Mouse (Mus musculus): Measurements from ENCODE around the gene Adgrg5. TPM values are rescaled to one million over a fixed set of nuclear protein-coding genes. Genes with fewer than 3 reads are reported as not detected.

Gene Adgrg5
- polyA plus RNA-seq, 1 experiment = not detected

DNA sequence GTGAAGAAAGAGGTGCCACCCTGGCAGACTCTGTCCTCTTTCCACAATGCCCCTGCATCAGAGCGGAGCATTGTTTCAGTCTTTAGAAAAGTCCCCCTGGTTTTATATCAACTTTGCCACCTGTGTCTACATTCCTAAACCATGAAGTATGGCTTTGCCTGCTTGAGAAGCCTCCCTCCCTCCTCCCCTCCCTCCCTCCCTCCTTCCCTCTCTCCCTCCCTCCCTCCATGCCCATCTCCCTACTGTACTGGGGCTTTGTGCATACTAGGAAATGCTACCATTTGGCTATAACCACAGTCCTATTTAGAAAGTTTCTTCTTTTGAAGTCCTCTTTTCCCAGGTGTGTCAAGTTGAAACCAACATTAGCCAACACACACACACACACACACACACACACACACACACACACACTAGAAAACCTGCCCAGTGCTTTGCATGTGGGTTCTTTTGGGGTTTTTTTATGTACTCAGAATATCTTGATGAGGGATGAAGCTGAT is 32.6 kb downstream of the Adgrg5 start:
- no peak for TF ChIP-seq CTCF (IDR thresholded peaks at IDR 0.05; ENCODE audit: low read depth, low read length)
- no peak for TF ChIP-seq POLR2A (IDR thresholded peaks at IDR 0.05; ENCODE audit: borderline replicate concordance, low read depth, low read length)
- no peak overlapping the region for H3K4me3 ChIP-seq (ENCODE audit: insufficient read depth, low read length)
- peaks cover 7% of the 10 kb centered on the region for H3K4me1 ChIP-seq (ENCODE audit: control insufficient read depth, insufficient read depth, low read length)
- H3K27ac ChIP-seq (ENCODE audit: insufficient read depth, low read depth, low read length) = no peak overlapping the region

DNA sequence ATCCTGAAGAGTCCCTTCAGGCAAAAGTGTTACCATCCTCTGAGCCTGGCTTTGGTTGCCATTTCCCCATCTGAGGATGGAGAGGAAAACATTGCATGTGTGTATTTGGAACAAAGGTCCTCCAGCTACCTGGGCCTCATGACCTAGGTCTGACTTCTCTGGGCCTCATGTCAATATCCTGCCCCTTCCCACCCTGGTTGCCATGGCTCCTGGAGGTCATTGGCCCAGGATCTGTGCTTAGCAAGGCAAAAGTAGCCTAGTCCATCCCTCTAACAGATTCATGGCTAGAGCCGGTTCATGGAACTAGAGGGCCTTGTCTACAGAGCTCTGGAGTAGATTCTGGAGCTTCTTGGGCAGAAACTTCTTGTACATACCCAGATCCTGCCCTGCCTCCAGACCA is 38.7 kb downstream of the Adgrg5 start:
- Histone ChIP-seq H3K27ac (ENCODE audit: insufficient read depth, low read depth, low read length) (no peak overlapping the region), H3K4me3 (ENCODE audit: insufficient read depth, low read length) (no peak overlapping the region), H3K4me1 (ENCODE audit: control insufficient read depth, insufficient read depth, low read length) (no peaks in the 10 kb centered on the region)
- TF ChIP-seq CTCF (IDR thresholded peaks at IDR 0.05; ENCODE audit: low read depth, low read length) = no peak
- no peak for TF ChIP-seq POLR2A (IDR thresholded peaks at IDR 0.05; ENCODE audit: borderline replicate concordance, low read depth, low read length)

DNA sequence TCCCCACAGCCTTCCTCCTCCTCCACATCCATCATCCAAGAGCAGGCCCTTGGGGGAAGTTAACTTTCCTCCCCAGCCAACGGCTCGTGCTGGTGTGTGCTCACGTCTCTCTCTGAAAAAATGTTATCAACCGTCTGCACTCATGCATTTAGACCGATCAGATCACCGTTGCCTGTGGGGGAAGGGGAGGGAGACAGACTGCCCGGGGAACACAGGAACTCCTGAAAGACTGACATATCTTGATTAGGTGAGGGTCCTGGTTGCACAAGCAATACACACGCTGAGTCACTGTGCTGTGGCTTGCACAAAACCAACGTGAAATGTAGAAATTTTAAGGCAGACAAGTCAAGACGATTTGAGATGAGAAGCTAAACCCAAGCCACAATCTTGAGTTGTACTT is 41.3 kb downstream of the Adgrg5 start:
- Histone ChIP-seq H3K27ac (ENCODE audit: insufficient read depth, low read depth, low read length) (no peak overlapping the region), H3K4me3 (ENCODE audit: insufficient read depth, low read length) (no peak overlapping the region), H3K4me1 (ENCODE audit: control insufficient read depth, insufficient read depth, low read length) (no peaks in the 10 kb centered on the region)
- TF ChIP-seq POLR2A (IDR thresholded peaks at IDR 0.05; ENCODE audit: borderline replicate concordance, low read depth, low read length) (no peak), CTCF (IDR thresholded peaks at IDR 0.05; ENCODE audit: low read depth, low read length) (no peak)

DNA sequence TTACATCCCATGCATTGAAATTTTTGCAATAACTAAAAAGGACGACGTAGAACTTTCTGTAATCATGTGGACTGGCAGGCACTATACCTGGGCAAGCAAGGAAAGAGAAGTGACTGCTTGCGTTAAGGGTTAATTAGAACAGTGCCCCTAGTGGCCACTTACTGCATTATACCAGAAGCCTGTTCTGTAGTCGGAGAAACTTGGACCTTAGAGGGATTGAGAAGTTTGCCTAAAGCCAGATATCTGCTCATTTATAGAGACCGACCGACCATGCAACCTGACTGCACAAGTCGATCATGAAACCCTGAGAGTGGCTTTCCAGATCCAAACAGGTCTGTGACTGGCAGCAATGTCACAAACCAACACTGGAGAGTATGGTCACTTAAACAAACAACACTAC is 43.1 kb downstream of the Adgrg5 start:
- no peak for TF ChIP-seq CTCF (IDR thresholded peaks at IDR 0.05; ENCODE audit: low read depth, low read length)
- no peak for TF ChIP-seq POLR2A (IDR thresholded peaks at IDR 0.05; ENCODE audit: borderline replicate concordance, low read depth, low read length)
- no peak overlapping the region for H3K4me3 ChIP-seq (ENCODE audit: insufficient read depth, low read length)
- H3K27ac ChIP-seq (ENCODE audit: insufficient read depth, low read depth, low read length) = no peak overlapping the region
- H3K4me1 ChIP-seq (ENCODE audit: control insufficient read depth, insufficient read depth, low read length) = no peaks in the 10 kb centered on the region

DNA sequence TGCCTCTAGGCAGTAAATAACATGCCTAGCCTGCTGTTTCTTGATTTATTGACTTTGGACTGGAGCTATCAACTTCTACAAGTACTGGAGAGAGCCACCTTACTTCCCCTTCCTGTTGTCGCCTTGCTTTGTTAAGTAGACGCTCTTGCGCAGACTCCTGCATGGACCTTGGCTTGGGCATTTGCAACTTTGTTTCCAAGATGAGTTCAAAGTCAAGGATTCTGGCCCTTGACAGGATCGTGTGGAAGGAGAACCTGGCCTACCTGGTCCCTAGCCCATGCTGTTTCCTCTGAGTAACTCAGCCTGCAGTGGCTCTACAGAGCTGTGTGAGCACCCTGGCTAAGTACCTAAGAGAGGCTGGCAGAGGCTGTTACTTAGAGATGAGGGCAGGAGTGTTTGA is 43.6 kb downstream of the Adgrg5 start:
- H3K4me1 ChIP-seq (ENCODE audit: control insufficient read depth, insufficient read depth, low read length) = no peaks in the 10 kb centered on the region
- H3K27ac ChIP-seq (ENCODE audit: insufficient read depth, low read depth, low read length) = no peak overlapping the region
- TF ChIP-seq CTCF (IDR thresholded peaks at IDR 0.05; ENCODE audit: low read depth, low read length) (no peak), POLR2A (IDR thresholded peaks at IDR 0.05; ENCODE audit: borderline replicate concordance, low read depth, low read length) (no peak)
- H3K4me3 ChIP-seq (ENCODE audit: insufficient read depth, low read length) = no peak overlapping the region

DNA sequence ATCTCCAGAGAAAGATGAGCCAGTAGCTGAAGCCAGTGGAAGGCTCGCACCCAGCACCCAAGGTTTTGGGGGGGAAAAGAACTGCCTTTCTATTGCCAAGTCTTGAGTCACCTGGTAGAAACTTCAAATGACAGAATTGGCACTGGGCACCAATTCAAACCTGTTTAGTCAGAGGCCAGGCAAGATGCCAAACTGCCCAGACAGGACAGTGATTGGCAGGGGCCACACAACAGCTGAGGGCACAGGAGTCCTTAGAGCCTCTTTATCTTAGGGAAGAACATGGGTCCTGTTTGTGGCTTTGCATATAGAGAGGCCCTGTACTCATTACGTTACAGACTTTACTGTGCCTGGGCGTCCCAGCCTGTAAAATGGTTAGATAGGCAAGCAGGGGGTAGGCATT is 44.1 kb downstream of the Adgrg5 start:
- Histone ChIP-seq H3K27ac (ENCODE audit: insufficient read depth, low read depth, low read length) (no peak overlapping the region), H3K4me1 (ENCODE audit: control insufficient read depth, insufficient read depth, low read length) (no peaks in the 10 kb centered on the region), H3K4me3 (ENCODE audit: insufficient read depth, low read length) (no peak overlapping the region)
- TF ChIP-seq CTCF (IDR thresholded peaks at IDR 0.05; ENCODE audit: low read depth, low read length) = no peak

DNA sequence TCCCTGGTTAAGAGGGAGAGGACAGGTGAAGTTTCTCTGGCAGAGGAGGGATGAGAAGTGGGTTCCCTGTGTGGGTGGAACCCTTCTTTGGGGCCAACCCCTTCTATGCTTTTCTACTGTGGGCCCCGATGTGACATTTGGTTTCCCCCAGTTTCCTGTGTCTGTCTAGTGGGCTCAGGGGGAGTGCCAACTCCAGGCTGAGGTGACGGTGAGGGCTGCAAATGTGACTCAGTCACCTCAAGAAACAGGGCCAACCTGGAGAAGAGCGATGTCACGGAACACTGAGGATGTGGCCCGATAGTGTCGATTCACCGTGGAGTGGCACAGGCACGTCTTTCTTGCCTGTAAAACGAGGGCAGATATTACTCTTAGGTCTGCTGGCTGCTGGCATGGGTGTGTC is 49.8 kb downstream of the Adgrg5 start:
- TF ChIP-seq CTCF (IDR thresholded peaks at IDR 0.05; ENCODE audit: low read depth, low read length) (no peak), POLR2A (IDR thresholded peaks at IDR 0.05; ENCODE audit: borderline replicate concordance, low read depth, low read length) (no peak)
- H3K27ac ChIP-seq (ENCODE audit: insufficient read depth, low read depth, low read length) = no peak overlapping the region
- no peaks in the 10 kb centered on the region for H3K4me1 ChIP-seq (ENCODE audit: control insufficient read depth, insufficient read depth, low read length)
- H3K4me3 ChIP-seq (ENCODE audit: insufficient read depth, low read length) = no peak overlapping the region

DNA sequence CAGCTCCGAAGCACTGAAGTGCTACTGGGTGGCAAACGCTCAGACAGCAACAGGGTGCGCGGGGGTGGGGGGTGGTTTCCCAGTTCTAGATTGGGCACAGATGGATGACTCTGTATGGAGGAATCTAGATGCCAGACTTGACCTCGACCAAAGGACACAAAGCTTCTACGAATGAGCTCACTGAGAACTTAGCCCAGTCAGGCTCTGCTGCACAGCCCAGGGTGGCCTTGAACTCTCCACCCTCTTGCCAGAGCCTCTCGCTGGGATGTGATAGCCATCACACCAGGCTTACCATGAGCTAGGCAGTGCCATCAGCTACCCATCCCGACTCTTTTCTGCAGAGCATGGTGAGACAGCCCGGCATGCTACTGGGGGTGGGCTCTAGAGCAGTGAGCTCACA is 50.3 kb downstream of the Adgrg5 start:
- H3K4me3 ChIP-seq (ENCODE audit: insufficient read depth, low read length) = no peak overlapping the region
- H3K27ac ChIP-seq (ENCODE audit: insufficient read depth, low read depth, low read length) = no peak overlapping the region
- no peaks in the 10 kb centered on the region for H3K4me1 ChIP-seq (ENCODE audit: control insufficient read depth, insufficient read depth, low read length)
- TF ChIP-seq CTCF (IDR thresholded peaks at IDR 0.05; ENCODE audit: low read depth, low read length) (no peak), POLR2A (IDR thresholded peaks at IDR 0.05; ENCODE audit: borderline replicate concordance, low read depth, low read length) (no peak)

DNA sequence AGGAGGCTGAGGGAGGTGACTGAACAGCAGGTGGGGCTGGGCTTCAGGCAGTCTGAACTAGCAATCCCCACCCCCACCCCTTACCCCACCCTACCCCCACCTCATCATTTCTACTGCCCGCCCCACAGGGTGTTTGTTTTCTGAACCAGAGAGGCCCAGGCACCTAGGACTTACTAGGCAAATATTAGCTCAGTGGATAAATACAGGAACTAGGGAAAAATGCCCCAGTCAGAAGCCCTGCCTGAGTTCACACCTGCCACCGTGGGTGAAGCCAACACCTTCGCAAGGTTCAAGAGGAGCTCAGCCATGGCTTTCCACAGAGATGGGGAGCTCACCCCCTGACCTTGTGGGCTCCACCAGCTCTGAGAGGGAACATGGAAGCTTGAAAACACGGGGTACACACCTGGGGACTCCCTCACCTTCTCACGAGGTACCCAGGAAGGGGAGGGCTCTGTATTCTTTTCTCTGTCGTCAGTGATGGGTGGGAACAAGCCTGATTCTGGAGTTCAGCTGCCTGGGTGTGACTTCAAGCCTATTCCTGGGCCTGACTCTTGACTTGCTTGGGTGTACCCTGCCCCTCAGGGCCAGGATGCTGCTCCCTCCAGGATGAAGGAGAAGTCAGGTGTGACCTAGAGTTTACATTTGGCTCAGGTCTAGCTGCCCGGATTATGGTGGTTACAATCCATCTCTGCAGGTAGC is 51.1 kb downstream of the Adgrg5 start, which contains the start of gene Adgrg1:
Gene Adgrg1 (plus strand): TSS at position 285 of the 699 bp plus-strand sequence.
- Histone ChIP-seq H3K27ac (ENCODE audit: insufficient read depth, low read depth, low read length) (no peak within 1 kb of the TSS), H3K4me1 (ENCODE audit: control insufficient read depth, insufficient read depth, low read length) (no peaks in the 10 kb centered on the region), H3K4me3 (ENCODE audit: insufficient read depth, low read length) (no peak within 1 kb of the TSS)
- TF ChIP-seq CTCF (IDR thresholded peaks at IDR 0.05; ENCODE audit: low read depth, low read length) (no peak), POLR2A (IDR thresholded peaks at IDR 0.05; ENCODE audit: borderline replicate concordance, low read depth, low read length) (no peak)

DNA sequence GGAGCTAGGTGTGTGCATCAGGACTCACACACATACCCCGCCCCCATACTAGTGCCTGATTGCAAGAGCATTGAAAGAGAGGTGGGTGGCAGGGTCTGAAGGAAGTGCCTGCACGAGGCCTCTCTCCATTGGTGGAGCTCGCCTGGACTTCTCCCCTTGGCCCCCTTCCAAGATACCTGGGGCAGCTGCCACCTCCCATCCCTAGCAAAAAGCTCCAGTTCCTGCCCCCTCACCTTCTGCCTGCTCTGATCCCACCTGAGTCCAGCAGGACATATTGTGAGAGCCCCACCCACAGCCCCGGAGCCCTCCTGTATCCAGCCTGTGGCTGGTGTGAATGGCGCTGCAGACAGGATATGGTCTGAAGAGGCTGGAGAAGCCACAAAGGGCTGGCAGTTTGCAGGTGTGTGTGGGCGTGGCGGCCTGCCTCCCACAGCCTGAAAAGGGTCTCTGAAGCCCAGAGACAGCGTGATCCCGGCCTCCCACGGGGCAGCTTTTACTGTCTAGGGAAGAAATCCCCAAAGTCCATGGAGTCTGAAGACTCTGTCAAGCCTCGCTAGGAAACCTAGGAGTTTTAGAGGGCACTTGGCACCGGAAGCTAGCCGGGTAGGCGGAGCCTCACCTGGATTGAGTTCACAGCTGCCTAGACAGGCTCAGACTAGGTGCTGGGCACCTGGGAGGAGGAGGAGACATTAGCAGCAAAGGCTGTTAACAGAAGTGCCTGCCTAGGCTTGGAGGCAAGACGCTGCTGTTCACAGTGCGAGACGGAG is 53.3 kb downstream of the Adgrg5 start:
- TF ChIP-seq POLR2A (IDR thresholded peaks at IDR 0.05; ENCODE audit: borderline replicate concordance, low read depth, low read length) = no peak
- no peak for TF ChIP-seq CTCF (IDR thresholded peaks at IDR 0.05; ENCODE audit: low read depth, low read length)
- H3K4me1 ChIP-seq (ENCODE audit: control insufficient read depth, insufficient read depth, low read length) = no peaks in the 10 kb centered on the region
- no peak overlapping the region for H3K27ac ChIP-seq (ENCODE audit: insufficient read depth, low read depth, low read length)
- H3K4me3 ChIP-seq (ENCODE audit: insufficient read depth, low read length) = no peak overlapping the region
